9 mouse cellular contexts compared by ENCODE assay signal in the genomic region with DNA sequence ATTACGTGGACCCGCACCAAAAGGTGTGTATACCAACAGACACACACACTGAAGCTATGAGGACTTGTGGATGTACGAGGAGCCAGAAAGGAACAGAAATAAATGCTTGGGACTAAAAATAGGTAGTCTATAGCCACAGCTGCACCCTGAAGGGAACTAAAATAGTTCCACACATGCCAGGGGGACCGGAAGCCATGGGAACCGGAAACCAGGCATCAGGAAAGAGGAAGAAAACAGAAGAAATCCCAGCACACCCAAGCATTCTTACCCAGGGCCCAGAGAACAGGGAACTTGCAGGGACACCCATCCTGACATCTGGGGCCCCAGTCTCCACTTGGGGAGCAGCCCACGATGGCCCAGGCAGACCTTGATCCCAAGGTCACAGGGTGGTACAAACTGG. TPM values are rescaled to one million over a fixed set of nuclear protein-coding genes. Genes with fewer than 3 reads are reported as not detected.
A peak's percentile ranks its signal among the peaks of the same experiment; 100 is the strongest.
DNase-seq lines count a peak whose midpoint lies in the region; ATAC-seq and TF ChIP-seq lines count a peak whose summit lies in the region.
"Had no signal": no experiment of that assay in that cellular context is flagged by ENCODE, and none has a peak within 500 bp of the region (broad histone marks: within the 10 kb centered on the region; RNA-seq: fewer than 3 reads in every experiment).

No protein-coding gene starts in this region.

- no peaks in the 10 kb centered on the region for H3K36me3 ChIP-seq in heart, embryonic 15.5 days
- H3K36me3 ChIP-seq in intestine, embryonic 16.5 days (ENCODE audit: control insufficient read depth, insufficient read depth, low read length) = no peaks in the 10 kb centered on the region
- H3K36me3 ChIP-seq: forebrain, embryonic 12.5 days had no signal

- H3K4me1 ChIP-seq in bone marrow macrophage, adult 2 months (ENCODE audit: control insufficient read depth, insufficient read depth, low read length) = peaks cover 65% of the 10 kb centered on the region
- peaks cover 51% of the 10 kb centered on the region for H3K4me1 ChIP-seq in heart, embryonic 15.5 days (replicated peaks)
- H3K4me1 ChIP-seq in intestine, embryonic 16.5 days (ENCODE audit: control insufficient read depth, insufficient read depth, low read length) = peaks cover 11% of the 10 kb centered on the region; the same call in 1 of the 2 replicates

- H3K4me2 ChIP-seq in heart, embryonic 15.5 days = peak overlapping the region; percentile 16; the same call in 1 of the 2 replicates
- no peak overlapping the region for H3K4me2 ChIP-seq in intestine, embryonic 16.5 days (ENCODE audit: low read depth, low read length)
- H3K4me2 ChIP-seq: forebrain, embryonic 12.5 days had no signal

- H3K27me3 ChIP-seq in heart, embryonic 15.5 days = no peaks in the 10 kb centered on the region
- H3K27me3 ChIP-seq in intestine, embryonic 16.5 days (replicated peaks; ENCODE audit: control insufficient read depth, insufficient read depth, low read length) = no peaks in the 10 kb centered on the region
- H3K27me3 ChIP-seq: forebrain, embryonic 12.5 days had no signal

- DNase-seq in kidney, postnatal 36 days = peak; percentile 31 to 43
- DNase-seq in kidney, adult 11 months = no peak
- no peak for DNase-seq in right cerebral cortex, adult 18-20 months

- H3K9me3 ChIP-seq in heart, embryonic 15.5 days (replicated peaks) = no peaks in the 10 kb centered on the region
- H3K9me3 ChIP-seq in intestine, embryonic 16.5 days (ENCODE audit: control insufficient read depth, low read length) = no peaks in the 10 kb centered on the region
- H3K9me3 ChIP-seq: forebrain, embryonic 12.5 days had no signal

- peak; percentile 34 for ATAC-seq in common myeloid progenitor, adult 5-6 weeks (replicated peaks; ENCODE audit: low read depth, poor library complexity, severe bottlenecking)
- no peak for ATAC-seq in heart, embryonic 15.5 days (replicated peaks; ENCODE audit: insufficient number of reproducible peaks, insufficient read depth, low FRiP score, low read depth)
- no peak for ATAC-seq in intestine, embryonic 16.5 days

- peak overlapping the region; percentile 75 for H3K27ac ChIP-seq in bone marrow macrophage, adult 2 months (ENCODE audit: insufficient read depth, low read depth, low read length)
- peak overlapping the region; percentile 75 for H3K27ac ChIP-seq in heart, embryonic 15.5 days
- H3K27ac ChIP-seq in intestine, embryonic 16.5 days (ENCODE audit: low read length) = no peak overlapping the region
- H3K27ac ChIP-seq: forebrain, embryonic 12.5 days had no signal

- no peak for TF ChIP-seq CTCF in bone marrow macrophage, adult 2 months (IDR thresholded peaks at IDR 0.05; ENCODE audit: low read depth, low read length)

- TF ChIP-seq POLR2A in bone marrow macrophage, adult 2 months (IDR thresholded peaks at IDR 0.05; ENCODE audit: borderline replicate concordance, low read depth, low read length) = no peak

- peak overlapping the region; percentile 32 for H3K4me3 ChIP-seq in bone marrow macrophage, adult 2 months (ENCODE audit: insufficient read depth, low read length)
- no peak overlapping the region for H3K4me3 ChIP-seq in heart, embryonic 15.5 days
- no peak overlapping the region for H3K4me3 ChIP-seq in intestine, embryonic 16.5 days (ENCODE audit: low read length)
- H3K4me3 ChIP-seq: forebrain, embryonic 12.5 days had no signal

- WGBS in heart, embryonic 15.5 days = 48% methylated on average over 6 of the region's 6 CpGs
- 73% methylated on average over 6 of the region's 6 CpGs for WGBS in intestine, embryonic 16.5 days

- H3K9ac ChIP-seq in heart, embryonic 15.5 days = no peak overlapping the region; the same call in 1 of the 2 replicates
- H3K9ac ChIP-seq in intestine, embryonic 16.5 days (ENCODE audit: low read depth, low read length) = no peak overlapping the region; the same call in 1 of the 2 replicates
- H3K9ac ChIP-seq: forebrain, embryonic 12.5 days had no signal

RNA-seq across cellular contexts. Expression of a gene that starts 7.9 kb away (rescaled TPM):
- 101 and 120 TPM in 2 replicates for polyA plus RNA-seq in bone marrow macrophage, adult 2 months (2012; ENCODE audit: insufficient read depth, insufficient read length, missing spikeins)
- total RNA-seq in common myeloid progenitor, adult 5-6 weeks (2017) = 34.5 and 51.2 TPM in 2 replicates
- 54.8 and 68.1 TPM in 2 replicates for polyA plus RNA-seq in heart, embryonic 15.5 days (2015; fragmentation: Nextera tagmentation; extraction: Ambion mirVana)
- 59.9 and 73.1 TPM in 2 replicates for polyA plus RNA-seq in intestine, embryonic 16.5 days (2015; fragmentation: Nextera tagmentation; extraction: Ambion mirVana)

RNA-seq across cellular contexts. Expression of a gene that starts 56.1 kb away (rescaled TPM):
- polyA plus RNA-seq in bone marrow macrophage, adult 2 months (2012; ENCODE audit: insufficient read depth, insufficient read length, missing spikeins) = not detected in 2 replicates
- 1.2 TPM in 1 of 2 replicates, not detected in the other for total RNA-seq in common myeloid progenitor, adult 5-6 weeks (2017)
- 0.30 and 0.48 TPM in 2 replicates for polyA plus RNA-seq in heart, embryonic 15.5 days (2015; fragmentation: Nextera tagmentation; extraction: Ambion mirVana)
- 0.18 and 0.24 TPM in 2 replicates for polyA plus RNA-seq in intestine, embryonic 16.5 days (2015; fragmentation: Nextera tagmentation; extraction: Ambion mirVana)
- polyA plus RNA-seq: neural tube, embryonic 11.5 days had no signal

RNA-seq across cellular contexts. Expression of a gene that starts 57.0 kb away (rescaled TPM):
- polyA plus RNA-seq in bone marrow macrophage, adult 2 months (2012; ENCODE audit: insufficient read depth, insufficient read length, missing spikeins) = 808 and 810 TPM in 2 replicates
- 252 and 273 TPM in 2 replicates for total RNA-seq in common myeloid progenitor, adult 5-6 weeks (2017)
- polyA plus RNA-seq in heart, embryonic 15.5 days (2015; fragmentation: Nextera tagmentation; extraction: Ambion mirVana) = 782 and 963 TPM in 2 replicates
- 897 and 920 TPM in 2 replicates for polyA plus RNA-seq in intestine, embryonic 16.5 days (2015; fragmentation: Nextera tagmentation; extraction: Ambion mirVana)

Comparison
In these comparisons a context has a peak if more than half of its experiments do, and no peak if none do; other contexts are left out.
1. DNase-seq: peak in kidney, postnatal 36 days (2 of 2); none in kidney, adult 11 months (single experiment) and right cerebral cortex, adult 18-20 months (single experiment).